Mouse (Mus musculus) G1E (cell line): ENCODE measurements at regions not wholly inside any gene's neighbourhood (a gene's known extent, or its start where the extent isn't known, plus 50 kb on each side); places are given as distances from the start of the nearest gene placed in this dataset.

Experiments used
- ATAC-seq: 2 replicates; pipeline ENCODE4 v1.8.0; 2016; ENCODE audit warnings: mild to moderate bottlenecking; ENCODE audit not compliant: insufficient number of reproducible peaks, poor library complexity, low FRiP score, severe bottlenecking; ENCODE audit errors: extremely low read depth
- DNase-seq: peaks from one replicate; pipeline ENCODE4 v3.0.0; 2012; ENCODE audit warnings: low spot score
- H3K27me3 ChIP-seq: 2 replicates; pipeline ENCODE4 v1.6.1; 2012; ENCODE audit warnings: mild to moderate bottlenecking, low read length, inconsistent platforms; ENCODE audit not compliant: insufficient read depth
- H3K36me3 ChIP-seq: replicated peaks from 2 replicates; pipeline ENCODE3; 2012; ENCODE audit warnings: mild to moderate bottlenecking, inconsistent platforms
- H3K4me1 ChIP-seq: 2 replicates; pipeline ENCODE4 v1.6.1; 2012; ENCODE audit warnings: low read depth, low read length, inconsistent platforms, mixed read lengths; ENCODE audit not compliant: insufficient read depth
- H3K4me3 ChIP-seq: 2 replicates; pipeline ENCODE4 v1.5.1; 2012; ENCODE audit warnings: low read depth, mild to moderate bottlenecking, inconsistent platforms, low read length, moderate library complexity, mixed read lengths
- H3K9me3 ChIP-seq: replicated peaks from 2 replicates; pipeline ENCODE4 v1.6.1; 2012; ENCODE audit warnings: inconsistent platforms
- CTCF ChIP-seq: IDR thresholded peaks from 2 replicates; pipeline ENCODE4 v1.5.1; 2012; ENCODE audit warnings: low read depth, low read length, inconsistent platforms, mixed read lengths
- GATA1 ChIP-seq: IDR thresholded peaks from 2 replicates; pipeline ENCODE4 v1.6.1; 2012; ENCODE audit warnings: borderline replicate concordance, low read length, inconsistent platforms, mixed read lengths
- GATA2 ChIP-seq: IDR thresholded peaks from 2 replicates; pipeline ENCODE4 v1.6.1; 2012; ENCODE audit warnings: low read depth, low read length, inconsistent platforms, borderline replicate concordance
- POLR2AphosphoS5 ChIP-seq: IDR thresholded peaks from 2 replicates; pipeline ENCODE4 v1.6.1; 2012; ENCODE audit warnings: low read depth, low read length, inconsistent platforms; ENCODE audit not compliant: insufficient replicate concordance
- TAL1 ChIP-seq: conservative IDR thresholded peaks from 2 replicates; pipeline ENCODE4 v1.6.1; 2012; ENCODE audit warnings: low read depth, low read length, inconsistent platforms, mixed read lengths

- Histone ChIP-seq H3K4me3 (no peak overlapping the region), H3K9me3 (peaks cover 82% of the 10 kb centered on the region), H3K36me3 (no peaks in the 10 kb centered on the region), H3K27me3 (no peaks in the 10 kb centered on the region), H3K4me1 (no peaks in the 10 kb centered on the region)
- no peak for DNase-seq
- no peak for ATAC-seq
- no peak for TF ChIP-seq POLR2AphosphoS5
- no peak for TF ChIP-seq GATA1
Measured at GRCm38 (mm10) chr5:119567639-119568038, 102.8 kb upstream of the Tbx3 start.

- DNase-seq (no peak), ATAC-seq (no peak)
Measured at GRCm38 (mm10) chr5:119570054-119570453, 100.4 kb upstream of the Tbx3 start.

GRCm38 (mm10) chr5:119571644-119572043 lies 98.8 kb upstream of the Tbx3 start:
- ATAC-seq, result no peak
- Histone ChIP-seq H3K36me3 (no peaks in the 10 kb centered on the region), H3K4me1 (no peaks in the 10 kb centered on the region), H3K27me3 (no peaks in the 10 kb centered on the region), H3K9me3 (peaks cover 87% of the 10 kb centered on the region), H3K4me3 (no peak overlapping the region)
- no peak for DNase-seq
- no peak for TF ChIP-seq GATA1
- no peak for TF ChIP-seq GATA2
- no peak for TF ChIP-seq POLR2AphosphoS5
- TF ChIP-seq TAL1, result no peak
- TF ChIP-seq CTCF, result no peak

More at GRCm38 (mm10) chr5:119570054-119570453, 100.4 kb upstream of the Tbx3 start:
- Histone ChIP-seq H3K4me1 (no peaks in the 10 kb centered on the region), H3K27me3 (no peaks in the 10 kb centered on the region), H3K9me3 (peaks cover 84% of the 10 kb centered on the region), H3K4me3 (no peak overlapping the region), H3K36me3 (no peaks in the 10 kb centered on the region)
- no peak for TF ChIP-seq TAL1
- no peak for TF ChIP-seq CTCF
- TF ChIP-seq GATA2, result no peak
- TF ChIP-seq POLR2AphosphoS5, result no peak

- no peaks in the 10 kb centered on the region for H3K27me3 ChIP-seq
- TF ChIP-seq TAL1 (no peak), GATA1 (no peak), POLR2AphosphoS5 (no peak), GATA2 (no peak), CTCF (no peak)
- H3K36me3 ChIP-seq, result no peaks in the 10 kb centered on the region
- H3K9me3 ChIP-seq, result peaks cover 75% of the 10 kb centered on the region
- ATAC-seq, result no peak
- no peak for DNase-seq
- no peaks in the 10 kb centered on the region for H3K4me1 ChIP-seq
- no peak overlapping the region for H3K4me3 ChIP-seq
Measured at GRCm38 (mm10) chr5:119575124-119575523, 95.3 kb upstream of the Tbx3 start.

- H3K9me3 ChIP-seq, result peaks cover 69% of the 10 kb centered on the region
- no peaks in the 10 kb centered on the region for H3K4me1 ChIP-seq
- no peak for ATAC-seq
- DNase-seq, result no peak
- no peaks in the 10 kb centered on the region for H3K36me3 ChIP-seq
- H3K27me3 ChIP-seq, result no peaks in the 10 kb centered on the region
- H3K4me3 ChIP-seq, result no peak overlapping the region
- TF ChIP-seq POLR2AphosphoS5 (no peak), TAL1 (no peak), GATA2 (no peak), CTCF (no peak), GATA1 (no peak)
Measured at GRCm38 (mm10) chr5:119579288-119579687, 91.2 kb upstream of the Tbx3 start.

- ATAC-seq, result no peak
- Histone ChIP-seq H3K36me3 (no peaks in the 10 kb centered on the region), H3K4me3 (no peak overlapping the region), H3K27me3 (no peaks in the 10 kb centered on the region), H3K9me3 (peaks cover 69% of the 10 kb centered on the region), H3K4me1 (no peaks in the 10 kb centered on the region)
- DNase-seq, result no peak
- TF ChIP-seq GATA1, result no peak
- no peak for TF ChIP-seq CTCF
- TF ChIP-seq GATA2, result no peak
- no peak for TF ChIP-seq TAL1
- TF ChIP-seq POLR2AphosphoS5, result no peak
Measured at GRCm38 (mm10) chr5:119579806-119580205, 90.7 kb upstream of the Tbx3 start.

GRCm38 (mm10) chr5:119580395-119580794 lies 90.1 kb upstream of the Tbx3 start:
- H3K4me1 ChIP-seq, result no peaks in the 10 kb centered on the region
- H3K36me3 ChIP-seq, result no peaks in the 10 kb centered on the region
- TF ChIP-seq GATA2 (no peak), TAL1 (no peak), POLR2AphosphoS5 (no peak), CTCF (no peak), GATA1 (no peak)
- ATAC-seq (no peak), DNase-seq (no peak)
- H3K27me3 ChIP-seq, result no peaks in the 10 kb centered on the region
- peaks cover 67% of the 10 kb centered on the region for H3K9me3 ChIP-seq
- no peak overlapping the region for H3K4me3 ChIP-seq
